Mouse (Mus musculus): Measurements from ENCODE around the gene Smok3b. TPM values are rescaled to one million over a fixed set of nuclear protein-coding genes. Genes with fewer than 3 reads are reported as not detected.

Gene Smok3b
- total and polyA plus RNA-seq, 3 experiments, result not detected

DNA sequence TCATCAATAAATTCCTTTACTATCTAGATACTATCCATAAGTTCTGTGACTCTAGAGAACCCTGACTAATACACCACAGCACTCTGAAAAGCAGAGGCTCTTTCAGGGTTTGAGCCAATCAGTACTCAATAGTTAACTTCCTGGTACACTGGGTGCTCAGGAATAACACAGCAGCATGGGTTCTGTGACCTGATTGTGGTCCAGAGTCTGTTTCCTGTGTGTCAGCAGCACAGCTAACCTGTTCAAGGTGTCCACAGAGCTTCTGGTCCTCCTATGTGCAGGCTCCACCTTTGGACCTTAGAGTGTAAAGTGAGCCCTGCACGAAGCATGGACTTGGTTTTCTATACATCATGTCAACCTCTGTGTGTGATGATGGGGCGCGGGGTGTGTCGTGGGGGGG lies 52.6 kb downstream of the Smok3b start:
- Histone ChIP-seq H3K27me3 (ENCODE audit: insufficient read depth, low read length) (peaks cover 2% of the 10 kb centered on the region; the same call in 1 of the 2 replicates), H3K4me1 (ENCODE audit: insufficient read depth, low read depth, low read length) (no peaks in the 10 kb centered on the region), H3K36me3 (replicated peaks) (no peaks in the 10 kb centered on the region), H3K4me3 (ENCODE audit: low read depth, low read length) (no peak overlapping the region), H3K9me3 (replicated peaks) (0 out of 2 replicates have a peak, but pooled peaks cover 2% of the 10 kb centered on the region)
- TF ChIP-seq GATA2 (IDR thresholded peaks at IDR 0.05; ENCODE audit: borderline replicate concordance, low read depth, low read length) (no peak), TAL1 (conservative IDR thresholded peaks at IDR 0.05; ENCODE audit: low read depth, low read length) (no peak), POLR2AphosphoS5 (IDR thresholded peaks at IDR 0.05; ENCODE audit: insufficient replicate concordance, low read depth, low read length) (no peak), CTCF (IDR thresholded peaks at IDR 0.05; ENCODE audit: low read depth, low read length) (no peak), GATA1 (IDR thresholded peaks at IDR 0.05; ENCODE audit: borderline replicate concordance, low read length) (no peak)
- DNase-seq (ENCODE audit: low spot score) (no peak), ATAC-seq (ENCODE audit: extremely low read depth, insufficient number of reproducible peaks, low FRiP score, poor library complexity, severe bottlenecking) (no peak)

DNA sequence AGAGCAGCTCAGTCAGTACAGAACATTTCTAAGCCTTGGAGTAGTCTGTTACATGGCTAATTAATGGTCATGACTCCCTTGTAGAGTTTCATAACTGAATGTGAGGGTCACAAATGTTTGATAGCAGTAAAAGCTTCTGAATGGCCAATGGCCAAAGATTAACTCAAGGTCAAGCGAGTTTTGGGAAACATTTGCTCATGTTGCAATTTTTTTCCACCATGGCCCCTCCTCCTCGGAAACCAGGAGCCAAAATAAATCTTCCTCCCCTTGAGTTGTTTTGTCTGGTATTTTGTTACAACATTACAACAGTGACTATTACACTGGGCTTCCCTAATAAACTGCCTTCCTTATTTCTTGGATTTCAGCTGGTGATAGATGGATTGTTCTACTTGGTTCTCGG lies 54.5 kb downstream of the Smok3b start:
- no peak for DNase-seq (ENCODE audit: low spot score)
- H3K27me3 ChIP-seq (ENCODE audit: insufficient read depth, low read length), result peaks cover 2% of the 10 kb centered on the region; the same call in 1 of the 2 replicates
- H3K4me1 ChIP-seq (ENCODE audit: insufficient read depth, low read depth, low read length), result no peaks in the 10 kb centered on the region
- H3K9me3 ChIP-seq (replicated peaks), result 0 out of 2 replicates have a peak, but pooled peaks cover 2% of the 10 kb centered on the region
- TF ChIP-seq TAL1 (conservative IDR thresholded peaks at IDR 0.05; ENCODE audit: low read depth, low read length) (no peak), POLR2AphosphoS5 (IDR thresholded peaks at IDR 0.05; ENCODE audit: insufficient replicate concordance, low read depth, low read length) (no peak), GATA1 (IDR thresholded peaks at IDR 0.05; ENCODE audit: borderline replicate concordance, low read length) (no peak), CTCF (IDR thresholded peaks at IDR 0.05; ENCODE audit: low read depth, low read length) (no peak), GATA2 (IDR thresholded peaks at IDR 0.05; ENCODE audit: borderline replicate concordance, low read depth, low read length) (no peak)
- no peak overlapping the region for H3K4me3 ChIP-seq (ENCODE audit: low read depth, low read length)
- no peak for ATAC-seq (ENCODE audit: extremely low read depth, insufficient number of reproducible peaks, low FRiP score, poor library complexity, severe bottlenecking)
- H3K36me3 ChIP-seq (replicated peaks), result no peaks in the 10 kb centered on the region

DNA sequence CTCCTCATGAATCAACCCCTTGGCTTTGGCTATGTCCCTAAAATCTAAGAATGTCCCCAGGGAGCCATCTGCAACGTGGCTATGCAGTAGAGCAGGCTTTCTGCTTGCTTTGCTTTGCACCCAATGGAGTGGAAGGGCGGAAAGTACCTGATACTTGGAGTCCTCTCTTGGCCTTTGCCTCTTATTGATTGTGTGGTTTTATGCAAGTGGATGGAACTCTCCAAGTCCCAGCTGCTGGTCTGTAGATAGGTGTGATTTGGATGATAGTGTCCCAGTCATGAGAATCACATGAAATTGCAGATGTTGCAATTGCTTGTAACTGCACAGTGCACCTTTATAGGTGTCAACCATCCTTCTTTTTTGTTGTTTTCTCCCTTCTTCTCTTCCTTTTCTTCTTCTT lies 54.9 kb downstream of the Smok3b start:
- H3K4me3 ChIP-seq (ENCODE audit: low read depth, low read length), result no peak overlapping the region
- TF ChIP-seq TAL1 (conservative IDR thresholded peaks at IDR 0.05; ENCODE audit: low read depth, low read length), result no peak
- no peak for TF ChIP-seq GATA1 (IDR thresholded peaks at IDR 0.05; ENCODE audit: borderline replicate concordance, low read length)
- no peak for TF ChIP-seq POLR2AphosphoS5 (IDR thresholded peaks at IDR 0.05; ENCODE audit: insufficient replicate concordance, low read depth, low read length)
- TF ChIP-seq CTCF (IDR thresholded peaks at IDR 0.05; ENCODE audit: low read depth, low read length), result no peak
- no peak for TF ChIP-seq GATA2 (IDR thresholded peaks at IDR 0.05; ENCODE audit: borderline replicate concordance, low read depth, low read length)
- no peak for ATAC-seq (ENCODE audit: extremely low read depth, insufficient number of reproducible peaks, low FRiP score, poor library complexity, severe bottlenecking)

DNA sequence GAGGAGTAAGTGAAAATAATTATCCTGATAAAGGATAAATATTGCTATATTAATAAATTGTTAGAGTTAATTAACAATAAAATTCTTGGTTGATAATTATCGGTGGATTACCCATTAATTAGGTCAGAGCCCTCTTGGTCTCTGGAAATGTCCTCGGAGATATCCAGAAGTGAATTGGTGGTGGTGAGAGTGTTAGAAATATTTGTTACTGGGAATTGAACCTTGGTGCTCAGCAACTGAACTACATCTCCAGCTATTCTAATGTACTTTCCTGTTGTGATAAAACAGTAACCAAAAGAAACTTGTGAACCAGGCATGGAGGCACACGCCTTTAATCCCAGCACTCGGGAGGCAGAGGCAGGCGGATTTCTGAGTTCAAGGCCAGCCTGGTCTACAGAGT lies 59.2 kb downstream of the Smok3b start:
- no peak for TF ChIP-seq TAL1 (conservative IDR thresholded peaks at IDR 0.05; ENCODE audit: low read depth, low read length)
- TF ChIP-seq GATA2 (IDR thresholded peaks at IDR 0.05; ENCODE audit: borderline replicate concordance, low read depth, low read length), result no peak
- no peak for TF ChIP-seq GATA1 (IDR thresholded peaks at IDR 0.05; ENCODE audit: borderline replicate concordance, low read length)
- TF ChIP-seq POLR2AphosphoS5 (IDR thresholded peaks at IDR 0.05; ENCODE audit: insufficient replicate concordance, low read depth, low read length), result no peak
- no peak for TF ChIP-seq CTCF (IDR thresholded peaks at IDR 0.05; ENCODE audit: low read depth, low read length)
- DNase-seq (ENCODE audit: low spot score) (no peak), ATAC-seq (ENCODE audit: extremely low read depth, insufficient number of reproducible peaks, low FRiP score, poor library complexity, severe bottlenecking) (no peak)
- Histone ChIP-seq H3K4me1 (ENCODE audit: insufficient read depth, low read depth, low read length) (peaks cover 11% of the 10 kb centered on the region), H3K9me3 (replicated peaks) (0 out of 2 replicates have a peak, but pooled peaks cover 2% of the 10 kb centered on the region), H3K4me3 (ENCODE audit: low read depth, low read length) (no peak overlapping the region), H3K36me3 (replicated peaks) (no peaks in the 10 kb centered on the region), H3K27me3 (ENCODE audit: insufficient read depth, low read length) (no peaks in the 10 kb centered on the region; the same call in 1 of the 2 replicates)

More for the DNA sequence above, 54.9 kb downstream of the Smok3b start:
- H3K27me3 ChIP-seq (ENCODE audit: insufficient read depth, low read length), result peaks cover 2% of the 10 kb centered on the region; the same call in 1 of the 2 replicates
- DNase-seq (ENCODE audit: low spot score), result no peak
- no peaks in the 10 kb centered on the region for H3K36me3 ChIP-seq (replicated peaks)
- 0 out of 2 replicates have a peak, but pooled peaks cover 2% of the 10 kb centered on the region for H3K9me3 ChIP-seq (replicated peaks)
- no peaks in the 10 kb centered on the region for H3K4me1 ChIP-seq (ENCODE audit: insufficient read depth, low read depth, low read length)

DNA sequence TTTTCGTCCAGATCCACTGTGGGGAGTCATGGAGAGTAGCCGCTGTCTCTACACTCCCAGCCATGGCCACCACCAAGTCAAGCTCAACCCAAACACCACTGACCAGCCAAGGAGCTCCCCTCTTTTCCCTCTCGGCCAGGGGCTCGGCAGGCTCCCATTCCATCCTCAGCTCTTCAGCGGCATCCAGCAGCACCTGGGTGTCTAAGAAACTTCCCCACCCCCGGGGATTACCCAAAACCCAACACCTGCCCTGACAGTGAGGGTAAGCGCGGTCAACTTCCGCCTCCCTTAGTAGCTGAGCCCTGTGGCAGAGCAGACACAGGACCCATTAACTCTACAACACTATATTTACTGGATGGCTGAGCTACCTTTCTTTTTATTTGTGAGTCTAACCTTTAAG lies 60.2 kb downstream of the Smok3b start:
- no peak for TF ChIP-seq POLR2AphosphoS5 (IDR thresholded peaks at IDR 0.05; ENCODE audit: insufficient replicate concordance, low read depth, low read length)
- no peak for TF ChIP-seq GATA1 (IDR thresholded peaks at IDR 0.05; ENCODE audit: borderline replicate concordance, low read length)
- TF ChIP-seq CTCF (IDR thresholded peaks at IDR 0.05; ENCODE audit: low read depth, low read length), result no peak
- TF ChIP-seq GATA2 (IDR thresholded peaks at IDR 0.05; ENCODE audit: borderline replicate concordance, low read depth, low read length), result no peak
- no peak for TF ChIP-seq TAL1 (conservative IDR thresholded peaks at IDR 0.05; ENCODE audit: low read depth, low read length)
- Histone ChIP-seq H3K9me3 (replicated peaks) (0 out of 2 replicates have a peak, but pooled peaks cover 2% of the 10 kb centered on the region), H3K4me1 (ENCODE audit: insufficient read depth, low read depth, low read length) (peaks cover 11% of the 10 kb centered on the region), H3K4me3 (ENCODE audit: low read depth, low read length) (no peak overlapping the region), H3K36me3 (replicated peaks) (no peaks in the 10 kb centered on the region), H3K27me3 (ENCODE audit: insufficient read depth, low read length) (no peaks in the 10 kb centered on the region; the same call in 1 of the 2 replicates)
- no peak for DNase-seq (ENCODE audit: low spot score)
- ATAC-seq (ENCODE audit: extremely low read depth, insufficient number of reproducible peaks, low FRiP score, poor library complexity, severe bottlenecking), result no peak

DNA sequence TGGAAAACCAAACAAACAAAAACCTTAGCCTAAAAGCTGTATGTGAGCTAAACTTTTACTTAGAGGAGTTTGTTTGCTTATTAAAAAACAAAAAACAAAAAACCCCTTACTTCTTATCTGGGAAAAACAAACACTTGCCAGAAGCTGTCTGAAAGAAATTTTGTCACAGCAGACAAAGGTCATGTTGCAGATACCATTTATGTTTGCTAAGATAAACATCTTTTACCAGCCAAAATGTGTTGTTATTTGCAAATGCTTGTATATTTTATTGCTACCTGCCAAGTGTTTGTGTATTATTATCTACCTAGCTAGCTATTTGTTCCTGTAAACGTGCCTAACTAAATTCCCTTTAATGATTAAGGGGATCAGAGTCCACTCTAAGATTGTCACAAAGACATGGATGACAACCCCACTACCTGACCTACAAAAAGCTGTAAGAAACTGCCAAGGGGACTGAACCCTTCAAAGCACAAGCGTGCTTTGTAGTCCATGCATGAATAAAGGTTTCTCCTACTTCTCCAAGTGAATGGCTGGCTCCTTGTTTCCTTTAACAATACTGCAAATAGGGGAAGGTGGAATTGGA lies 62.2 kb downstream of the Smok3b start:
- TF ChIP-seq TAL1 (conservative IDR thresholded peaks at IDR 0.05; ENCODE audit: low read depth, low read length) (no peak), POLR2AphosphoS5 (IDR thresholded peaks at IDR 0.05; ENCODE audit: insufficient replicate concordance, low read depth, low read length) (no peak), CTCF (IDR thresholded peaks at IDR 0.05; ENCODE audit: low read depth, low read length) (no peak), GATA1 (IDR thresholded peaks at IDR 0.05; ENCODE audit: borderline replicate concordance, low read length) (no peak), GATA2 (IDR thresholded peaks at IDR 0.05; ENCODE audit: borderline replicate concordance, low read depth, low read length) (no peak)
- Histone ChIP-seq H3K4me3 (ENCODE audit: low read depth, low read length) (no peak overlapping the region), H3K4me1 (ENCODE audit: insufficient read depth, low read depth, low read length) (peaks cover 23% of the 10 kb centered on the region), H3K27me3 (ENCODE audit: insufficient read depth, low read length) (no peaks in the 10 kb centered on the region; the same call in 1 of the 2 replicates), H3K9me3 (replicated peaks) (0 out of 2 replicates have a peak, but pooled peaks cover 2% of the 10 kb centered on the region), H3K36me3 (replicated peaks) (peaks cover 17% of the 10 kb centered on the region)
- no peak for ATAC-seq (ENCODE audit: extremely low read depth, insufficient number of reproducible peaks, low FRiP score, poor library complexity, severe bottlenecking)
- no peak for DNase-seq (ENCODE audit: low spot score)

Data from G1E (cell line).